Mouse (Mus musculus): ENCODE data around the gene Tagln3. TPM values are rescaled to one million over a fixed set of nuclear protein-coding genes. Genes with fewer than 3 reads are reported as not detected.

The Tagln3 gene
- polyA plus RNA-seq, 1 experiment = 0.09 TPM

DNA sequence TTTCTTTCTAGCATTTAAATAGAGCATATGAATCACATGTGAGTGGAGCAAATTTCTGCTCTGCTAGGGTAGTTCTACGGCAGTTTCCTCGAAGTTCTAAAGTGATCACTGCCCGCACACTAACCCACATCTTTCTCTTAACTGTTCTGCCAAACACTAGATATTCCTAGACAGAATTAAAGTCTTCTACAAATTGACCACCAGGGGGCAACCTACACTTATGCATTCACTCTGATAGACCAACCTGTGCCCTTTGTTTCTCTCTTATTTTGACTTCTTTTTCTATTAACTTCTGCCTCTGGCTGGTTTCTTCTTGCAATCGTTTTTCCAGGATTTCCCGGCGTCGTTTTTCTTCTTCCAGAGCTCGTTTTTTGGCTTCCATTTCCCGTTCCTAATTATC, 32.4 kb upstream of the Tagln3 start:
- no peak for TF ChIP-seq MYOD1 (IDR thresholded peaks at IDR 0.05; ENCODE audit: control insufficient read depth, insufficient read length, low read depth)
- no peak for TF ChIP-seq MYOG (IDR thresholded peaks at IDR 0.05; ENCODE audit: control insufficient read depth, extremely low read depth, insufficient read length)
- no peak for TF ChIP-seq USF1 (IDR thresholded peaks at IDR 0.05; ENCODE audit: low read depth)
- no peak for TF ChIP-seq FOSL1 (IDR thresholded peaks at IDR 0.05; ENCODE audit: insufficient read depth, low read length, poor library complexity, severe bottlenecking)
- no peak for TF ChIP-seq MAX (IDR thresholded peaks at IDR 0.05)
- no peak for TF ChIP-seq CTCF (IDR thresholded peaks at IDR 0.05; ENCODE audit: control insufficient read depth, insufficient read depth, insufficient read length)
- TF ChIP-seq CEBPB (IDR thresholded peaks at IDR 0.05; ENCODE audit: low read depth) = no peak
- Histone ChIP-seq H3K79me3 (ENCODE audit: low read depth) (no peaks in the 10 kb centered on the region), H3ac (ENCODE audit: control insufficient read depth, insufficient read length, low read depth) (no peak overlapping the region), H3K4me3 (ENCODE audit: insufficient read depth, poor library complexity, severe bottlenecking) (no peak overlapping the region), H3K36me3 (ENCODE audit: control insufficient read depth, insufficient read depth) (peaks cover 55% of the 10 kb centered on the region), H3K27me3 (ENCODE audit: control insufficient read depth, insufficient read depth, insufficient read length) (no peaks in the 10 kb centered on the region), H3K79me2 (ENCODE audit: control insufficient read depth, insufficient read depth) (no peaks in the 10 kb centered on the region)

DNA sequence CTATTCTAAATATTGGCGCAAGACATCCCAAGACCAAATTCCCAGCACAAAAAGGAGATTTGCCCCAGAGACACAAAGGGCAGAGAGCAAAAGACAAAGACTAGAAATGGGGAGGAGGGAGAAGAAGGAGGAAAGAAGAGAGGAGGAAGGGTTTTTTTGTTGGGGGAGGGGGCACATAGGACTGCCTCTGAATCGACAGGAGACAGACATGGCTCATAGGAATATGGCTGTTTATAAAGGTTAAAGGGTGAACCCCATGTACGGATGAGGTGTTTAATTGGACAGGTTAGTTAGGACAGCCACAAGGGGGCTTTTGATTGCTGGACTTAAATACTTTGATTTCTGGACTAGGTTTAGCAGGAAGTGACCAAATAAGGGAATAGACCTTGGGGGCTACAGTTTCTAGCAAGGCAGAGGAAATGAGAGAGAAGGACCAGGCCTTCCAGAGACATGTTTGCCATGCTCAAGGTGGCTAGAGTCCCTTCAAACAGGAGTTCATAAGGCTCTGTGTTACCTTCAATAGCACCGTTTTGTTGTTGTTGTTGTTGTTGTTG, 19.3 kb upstream of the Tagln3 start:
- H3K27me3 ChIP-seq (ENCODE audit: control insufficient read depth, insufficient read depth, insufficient read length) = no peaks in the 10 kb centered on the region
- no peak overlapping the region for H3ac ChIP-seq (ENCODE audit: control insufficient read depth, insufficient read length, low read depth)
- H3K36me3 ChIP-seq (ENCODE audit: control insufficient read depth, insufficient read depth) = peaks cover 30% of the 10 kb centered on the region
- H3K79me2 ChIP-seq (ENCODE audit: control insufficient read depth, insufficient read depth) = peaks cover 41% of the 10 kb centered on the region
- TF ChIP-seq MYOD1 (IDR thresholded peaks at IDR 0.05; ENCODE audit: control insufficient read depth, insufficient read length, low read depth) (no peak), CEBPB (IDR thresholded peaks at IDR 0.05; ENCODE audit: low read depth) (no peak), MYOG (IDR thresholded peaks at IDR 0.05; ENCODE audit: control insufficient read depth, extremely low read depth, insufficient read length) (no peak), USF1 (IDR thresholded peaks at IDR 0.05; ENCODE audit: low read depth) (no peak), FOSL1 (IDR thresholded peaks at IDR 0.05; ENCODE audit: insufficient read depth, low read length, poor library complexity, severe bottlenecking) (no peak), MAX (IDR thresholded peaks at IDR 0.05) (no peak), CTCF (IDR thresholded peaks at IDR 0.05; ENCODE audit: control insufficient read depth, insufficient read depth, insufficient read length) (no peak)
- H3K79me3 ChIP-seq (ENCODE audit: low read depth) = peaks cover 29% of the 10 kb centered on the region
- no peak overlapping the region for H3K4me3 ChIP-seq (ENCODE audit: insufficient read depth, poor library complexity, severe bottlenecking)

DNA sequence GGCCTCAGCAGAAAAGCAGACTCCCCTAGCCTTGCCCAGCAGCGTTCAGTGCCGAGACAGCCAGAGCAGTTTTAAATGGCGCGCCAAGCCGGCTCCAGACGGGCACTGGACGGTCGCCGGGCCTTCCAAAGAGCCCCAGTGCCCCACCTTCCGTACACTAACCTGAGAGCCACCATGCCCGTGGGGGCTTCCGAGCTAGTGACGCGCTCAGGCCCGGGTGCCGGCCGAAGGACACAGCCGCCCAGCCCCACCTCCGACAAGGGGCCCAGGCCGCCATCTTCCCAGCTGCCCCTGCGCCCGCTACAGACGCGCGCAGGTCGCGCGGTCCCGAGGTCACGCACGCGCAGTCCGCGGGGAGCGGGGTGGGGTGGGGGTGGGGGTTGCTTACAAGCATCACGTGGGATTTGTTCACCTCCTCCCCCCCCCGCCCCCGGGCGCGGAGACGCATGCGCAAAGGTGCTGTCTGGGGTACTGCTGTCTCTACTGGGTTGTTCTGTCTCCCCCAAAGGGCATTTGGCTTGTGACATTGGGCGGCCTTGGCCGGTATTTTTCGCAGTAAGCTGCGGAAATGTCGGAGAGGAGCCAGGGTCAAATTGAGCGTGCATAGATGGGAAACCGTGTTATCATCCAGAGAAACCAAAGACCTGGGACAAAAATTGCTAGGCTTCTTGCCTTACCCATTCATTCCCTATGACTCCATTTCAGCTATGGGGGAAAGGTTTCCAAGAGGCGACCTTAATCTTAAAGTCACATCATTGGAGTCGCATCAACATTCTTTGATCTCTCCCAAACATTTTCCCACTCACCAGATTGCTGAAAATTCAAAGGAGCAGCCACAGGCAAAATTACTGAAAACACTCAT, 18.4 kb upstream of the Tagln3 start, which contains the start of gene Abhd10:
Gene Abhd10, minus strand, starts transcription at position 341 of the 862 bp plus-strand sequence.
- peak within 1 kb of the TSS; percentile 87 for H3ac ChIP-seq (ENCODE audit: control insufficient read depth, insufficient read length, low read depth)
- H3K4me3 ChIP-seq (ENCODE audit: insufficient read depth, poor library complexity, severe bottlenecking) = peak within 1 kb of the TSS; percentile 68
- peaks cover 25% of the 10 kb centered on the region for H3K36me3 ChIP-seq (ENCODE audit: control insufficient read depth, insufficient read depth)
- H3K79me3 ChIP-seq (ENCODE audit: low read depth) = peaks cover 35% of the 10 kb centered on the region
- no peaks in the 10 kb centered on the region for H3K27me3 ChIP-seq (ENCODE audit: control insufficient read depth, insufficient read depth, insufficient read length)
- H3K79me2 ChIP-seq (ENCODE audit: control insufficient read depth, insufficient read depth) = peaks cover 49% of the 10 kb centered on the region
- TF ChIP-seq USF1 (IDR thresholded peaks at IDR 0.05; ENCODE audit: low read depth) (peak; percentile 78), MYOD1 (IDR thresholded peaks at IDR 0.05; ENCODE audit: control insufficient read depth, insufficient read length, low read depth) (no peak)

DNA sequence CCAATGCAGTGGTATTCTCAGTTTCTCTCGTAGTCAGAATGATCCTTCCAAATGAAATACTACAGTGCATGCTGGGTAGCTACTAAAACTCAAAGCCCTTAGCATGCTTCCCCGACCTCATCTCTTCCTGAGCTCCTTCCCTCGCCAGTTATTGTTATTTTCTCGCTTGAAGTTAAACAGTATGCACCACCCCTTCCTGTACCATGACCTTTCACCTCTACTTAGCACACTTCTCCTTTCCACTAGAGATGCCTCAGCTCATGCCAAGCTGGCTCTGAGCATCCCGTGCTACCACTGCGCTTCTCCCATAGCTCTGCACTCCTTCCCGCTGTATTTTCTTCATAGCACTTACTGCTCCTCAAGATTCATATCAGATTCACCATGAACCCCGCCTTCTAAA, 13.5 kb upstream of the Tagln3 start:
- Histone ChIP-seq H3ac (ENCODE audit: control insufficient read depth, insufficient read length, low read depth) (no peak overlapping the region), H3K79me2 (ENCODE audit: control insufficient read depth, insufficient read depth) (peaks cover 55% of the 10 kb centered on the region), H3K4me3 (ENCODE audit: insufficient read depth, poor library complexity, severe bottlenecking) (no peak overlapping the region), H3K27me3 (ENCODE audit: control insufficient read depth, insufficient read depth, insufficient read length) (no peaks in the 10 kb centered on the region), H3K79me3 (ENCODE audit: low read depth) (peaks cover 35% of the 10 kb centered on the region), H3K36me3 (ENCODE audit: control insufficient read depth, insufficient read depth) (peaks cover 47% of the 10 kb centered on the region)
- no peak for TF ChIP-seq MYOG (IDR thresholded peaks at IDR 0.05; ENCODE audit: control insufficient read depth, extremely low read depth, insufficient read length)
- no peak for TF ChIP-seq MAX (IDR thresholded peaks at IDR 0.05)
- no peak for TF ChIP-seq CTCF (IDR thresholded peaks at IDR 0.05; ENCODE audit: control insufficient read depth, insufficient read depth, insufficient read length)
- TF ChIP-seq CEBPB (IDR thresholded peaks at IDR 0.05; ENCODE audit: low read depth) = no peak
- TF ChIP-seq USF1 (IDR thresholded peaks at IDR 0.05; ENCODE audit: low read depth) = no peak
- TF ChIP-seq FOSL1 (IDR thresholded peaks at IDR 0.05; ENCODE audit: insufficient read depth, low read length, poor library complexity, severe bottlenecking) = no peak
- no peak for TF ChIP-seq MYOD1 (IDR thresholded peaks at IDR 0.05; ENCODE audit: control insufficient read depth, insufficient read length, low read depth)

DNA sequence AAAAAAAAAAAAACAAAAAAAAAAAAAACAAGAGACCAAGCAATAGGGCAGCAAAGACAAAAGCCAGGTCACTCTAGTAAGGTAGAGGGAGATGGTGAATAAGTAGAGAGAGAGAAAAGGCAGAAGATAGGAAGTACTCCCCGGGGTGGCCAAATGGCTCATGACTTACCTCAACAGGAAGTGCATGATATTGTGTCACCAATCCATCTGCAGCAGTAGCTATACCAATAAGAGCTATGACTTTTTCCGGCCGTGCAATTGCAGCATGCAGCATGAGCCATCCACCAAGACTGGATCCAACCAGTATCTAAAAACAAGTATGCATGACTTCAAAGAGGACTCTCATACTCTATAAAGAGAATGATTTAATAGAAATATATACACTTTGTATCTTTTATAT, 12.3 kb upstream of the Tagln3 start:
- peaks cover 58% of the 10 kb centered on the region for H3K36me3 ChIP-seq (ENCODE audit: control insufficient read depth, insufficient read depth)
- no peak overlapping the region for H3K4me3 ChIP-seq (ENCODE audit: insufficient read depth, poor library complexity, severe bottlenecking)
- peaks cover 29% of the 10 kb centered on the region for H3K79me3 ChIP-seq (ENCODE audit: low read depth)
- H3K79me2 ChIP-seq (ENCODE audit: control insufficient read depth, insufficient read depth) = peaks cover 45% of the 10 kb centered on the region
- no peak overlapping the region for H3ac ChIP-seq (ENCODE audit: control insufficient read depth, insufficient read length, low read depth)
- no peak for TF ChIP-seq USF1 (IDR thresholded peaks at IDR 0.05; ENCODE audit: low read depth)
- no peak for TF ChIP-seq FOSL1 (IDR thresholded peaks at IDR 0.05; ENCODE audit: insufficient read depth, low read length, poor library complexity, severe bottlenecking)
- no peak for TF ChIP-seq MYOD1 (IDR thresholded peaks at IDR 0.05; ENCODE audit: control insufficient read depth, insufficient read length, low read depth)
- no peak for TF ChIP-seq MYOG (IDR thresholded peaks at IDR 0.05; ENCODE audit: control insufficient read depth, extremely low read depth, insufficient read length)
- TF ChIP-seq CEBPB (IDR thresholded peaks at IDR 0.05; ENCODE audit: low read depth) = no peak
- no peak for TF ChIP-seq CTCF (IDR thresholded peaks at IDR 0.05; ENCODE audit: control insufficient read depth, insufficient read depth, insufficient read length)
- TF ChIP-seq MAX (IDR thresholded peaks at IDR 0.05) = no peak
- no peaks in the 10 kb centered on the region for H3K27me3 ChIP-seq (ENCODE audit: control insufficient read depth, insufficient read depth, insufficient read length)

Data from C2C12 (cell line).